Mouse (Mus musculus): Measurements from ENCODE around the gene Ttc17.
A peak's percentile ranks its signal among the peaks of the same experiment; 100 is the strongest.

Ttc17 gene

DNA sequence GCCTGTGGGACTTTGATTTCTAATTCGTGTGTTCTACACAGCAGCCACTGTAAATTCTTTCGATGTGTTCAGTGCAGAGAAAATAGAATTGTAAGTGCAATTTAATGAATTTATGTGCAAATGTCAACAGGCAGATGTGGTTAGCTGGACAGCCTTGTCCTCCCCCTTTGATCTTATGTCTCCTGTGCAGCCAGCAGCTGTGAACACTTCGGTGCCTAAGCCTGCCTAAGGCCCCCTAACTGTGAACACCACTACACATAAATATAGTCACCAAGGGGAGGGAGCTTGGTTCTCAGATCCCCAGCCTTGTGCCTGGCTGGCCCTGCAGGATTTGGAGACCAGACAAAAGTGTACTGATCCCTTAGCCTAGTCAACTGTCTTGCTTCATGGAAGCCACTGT, 109.0 kb downstream of the Ttc17 start:
- DNase-seq (ENCODE audit: low read depth, low spot score), result no peak

DNA sequence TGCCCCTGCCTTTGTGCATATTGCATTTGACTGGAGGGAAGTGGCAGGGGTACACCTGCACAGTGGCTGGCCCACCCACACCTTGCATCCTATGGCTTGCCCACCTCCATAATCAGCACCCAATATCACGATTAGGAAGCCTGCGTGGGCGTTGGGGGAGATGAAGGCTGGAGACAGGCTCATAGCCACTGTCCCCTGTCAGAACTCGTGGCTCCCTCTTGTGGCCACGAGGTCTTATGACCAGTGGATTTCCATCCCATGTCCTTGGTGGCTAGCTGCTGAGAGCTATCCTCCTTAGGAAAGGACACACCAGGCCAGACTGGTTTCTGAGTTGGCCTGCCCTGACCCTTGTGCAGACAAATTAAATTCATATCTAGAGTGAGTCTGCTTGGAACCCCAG, 116.0 kb downstream of the Ttc17 start:
- peak; percentile 53 for DNase-seq (ENCODE audit: low read depth, low spot score)

DNA sequence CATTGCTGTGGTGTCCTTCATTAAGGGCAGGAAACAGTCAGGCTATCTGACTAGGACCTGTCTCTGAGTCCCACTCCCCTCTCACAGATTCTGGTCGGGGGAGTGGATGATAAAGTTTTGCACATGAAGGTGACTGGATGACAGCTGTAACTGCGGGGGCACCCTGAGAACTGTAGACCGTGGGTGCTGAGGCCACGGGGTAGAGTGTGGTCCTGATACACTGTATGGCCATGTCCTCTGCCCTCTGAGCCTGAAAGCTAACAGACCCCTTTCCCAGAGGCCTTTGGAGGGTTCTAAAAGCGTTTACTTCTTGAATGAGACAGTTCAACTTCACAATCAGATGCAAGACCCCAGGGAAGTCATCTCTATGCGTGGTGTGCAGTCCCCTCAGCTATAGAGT, 116.8 kb downstream of the Ttc17 start:
- no peak for DNase-seq (ENCODE audit: low read depth, low spot score)

DNA sequence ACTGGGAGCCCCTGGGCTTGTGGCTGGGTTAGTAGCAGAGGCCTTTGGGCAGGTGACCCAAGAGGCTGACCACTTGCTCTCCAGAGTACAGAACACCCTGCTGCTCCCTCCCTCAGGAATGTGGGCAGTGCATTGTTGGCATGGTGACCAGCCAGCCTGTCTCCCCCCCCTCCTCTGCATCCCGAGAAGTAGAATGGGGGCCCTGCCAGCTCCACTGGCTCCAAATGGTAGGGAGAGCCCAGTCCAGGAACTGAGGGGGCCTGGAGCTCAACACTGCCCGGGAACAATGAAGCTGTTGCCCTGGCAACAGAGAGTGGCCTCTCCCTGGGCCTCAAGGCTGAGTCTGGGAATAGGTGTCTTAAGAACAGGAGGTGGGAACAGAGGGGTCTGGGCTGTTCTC, 117.3 kb downstream of the Ttc17 start:
- no peak for DNase-seq (ENCODE audit: low read depth, low spot score)

DNA sequence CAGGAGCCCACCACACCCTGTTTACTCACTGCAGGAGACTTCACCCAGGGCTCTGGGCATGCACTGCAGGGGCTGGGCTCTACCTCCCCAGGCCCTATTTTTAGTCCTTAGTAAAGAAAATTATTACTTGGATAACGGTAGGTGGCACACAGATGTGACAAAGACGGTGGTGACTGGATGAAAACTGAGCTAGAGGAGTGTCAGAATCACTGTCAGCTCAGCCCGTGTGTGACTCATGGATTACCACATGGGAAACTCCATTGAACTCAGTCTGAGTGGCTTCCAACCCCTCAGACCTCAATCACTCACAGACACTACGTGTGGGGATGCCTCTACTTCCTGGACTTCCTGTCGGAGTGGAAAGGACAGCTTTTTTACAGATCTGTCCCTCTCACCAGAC, 118.4 kb downstream of the Ttc17 start:
- DNase-seq (ENCODE audit: low read depth, low spot score), result no peak

DNA sequence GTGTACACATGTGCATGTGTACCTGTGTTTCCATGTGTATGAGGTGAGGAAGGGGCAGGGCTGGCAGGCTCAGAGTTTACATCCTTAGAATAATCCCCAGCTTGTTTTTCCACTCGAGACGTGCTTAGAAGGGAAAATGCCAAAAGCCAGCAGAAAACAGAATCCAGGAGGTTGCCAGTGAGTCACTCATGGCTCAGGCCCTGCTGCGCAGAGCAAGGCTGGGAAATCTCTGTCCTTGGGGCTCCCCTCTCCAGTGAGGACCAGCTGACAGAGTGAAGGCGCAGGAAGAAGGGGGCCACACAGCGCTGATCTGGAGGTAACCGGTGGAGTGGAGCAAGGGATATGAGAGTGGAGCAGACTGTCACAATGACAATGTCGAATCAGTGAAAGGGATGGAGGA, 119.1 kb downstream of the Ttc17 start:
- DNase-seq (ENCODE audit: low read depth, low spot score), result no peak

DNA sequence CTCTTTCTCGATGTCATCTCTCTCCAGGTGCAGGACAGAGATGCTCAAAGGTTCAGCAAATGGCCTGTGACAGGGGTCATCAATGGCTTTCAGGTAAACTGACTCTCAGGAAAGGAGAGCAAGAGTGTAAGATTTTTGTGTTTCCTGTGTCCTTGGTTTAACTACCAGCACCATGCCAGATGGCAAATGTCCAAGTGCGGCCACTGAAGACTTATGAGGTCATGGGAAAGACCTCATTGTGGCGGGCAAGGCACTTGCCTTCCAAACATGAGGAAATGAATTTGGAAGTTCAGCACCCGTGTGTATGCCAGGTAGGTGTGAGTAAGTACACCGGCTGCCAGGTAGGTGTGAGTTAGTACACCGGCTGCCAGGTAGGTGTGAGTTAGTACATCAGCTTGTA, 123.0 kb downstream of the Ttc17 start:
- DNase-seq (ENCODE audit: low read depth, low spot score), result no peak

DNA sequence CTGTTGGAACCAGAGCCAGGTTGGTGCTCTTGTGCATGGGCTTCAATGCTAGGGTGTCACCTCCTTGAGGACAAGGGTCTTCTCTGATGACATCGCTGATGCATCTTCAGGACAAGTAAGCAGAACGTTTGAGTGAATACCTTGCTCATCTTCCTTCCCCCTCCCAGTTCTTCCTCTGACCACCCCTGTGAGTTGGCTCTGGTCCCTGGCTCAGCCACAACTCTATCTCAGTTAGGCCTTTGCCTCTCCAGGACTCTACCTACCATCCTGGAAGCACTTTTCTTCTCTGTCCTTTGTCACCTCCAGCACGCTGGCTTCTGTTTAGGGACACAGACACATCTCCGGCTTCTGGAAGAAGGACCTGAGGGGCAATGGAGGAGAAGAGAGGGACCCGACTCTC, 126.9 kb downstream of the Ttc17 start:
- no peak for DNase-seq (ENCODE audit: low read depth, low spot score)

DNA sequence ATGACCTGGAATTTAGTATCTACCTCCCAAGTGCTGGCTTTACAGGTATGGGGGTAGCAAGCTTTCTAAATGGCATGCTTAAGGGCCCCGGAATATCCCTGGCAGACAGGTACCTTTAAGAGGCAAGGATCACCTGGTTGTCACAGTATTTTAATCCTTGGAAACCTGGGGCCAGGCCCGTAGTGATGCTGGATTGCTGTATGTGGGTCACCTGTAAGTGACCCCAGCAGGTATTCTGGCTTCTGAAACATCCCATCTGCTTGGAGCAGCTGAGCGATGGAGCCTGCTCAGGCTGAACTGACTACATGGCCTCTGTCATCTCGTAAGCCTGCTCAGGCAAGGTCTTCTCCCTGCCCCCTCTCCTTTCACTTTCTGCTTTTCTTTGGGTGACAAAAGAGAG, 130.4 kb downstream of the Ttc17 start:
- no peak for DNase-seq (ENCODE audit: low read depth, low spot score)

DNA sequence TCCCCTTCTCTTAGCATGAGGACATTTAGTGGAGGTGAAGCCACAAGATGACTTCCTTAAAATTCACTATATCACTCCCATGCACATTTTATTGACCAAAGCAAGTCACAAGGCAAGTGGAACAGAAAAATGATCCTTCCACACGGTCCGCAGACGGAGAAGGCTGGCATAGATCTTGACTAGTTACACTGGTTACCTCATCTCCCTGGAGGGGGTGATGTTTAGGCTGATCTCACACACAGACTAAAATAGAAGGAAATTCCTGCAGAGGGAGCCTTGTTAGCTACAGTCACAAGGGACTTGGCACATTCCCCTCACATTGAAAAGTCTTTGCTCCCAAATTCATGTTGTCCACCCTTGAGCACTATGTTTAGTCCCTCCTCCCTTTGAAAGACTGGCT, 130.8 kb downstream of the Ttc17 start:
- DNase-seq (ENCODE audit: low read depth, low spot score), result peak; percentile 29

DNA sequence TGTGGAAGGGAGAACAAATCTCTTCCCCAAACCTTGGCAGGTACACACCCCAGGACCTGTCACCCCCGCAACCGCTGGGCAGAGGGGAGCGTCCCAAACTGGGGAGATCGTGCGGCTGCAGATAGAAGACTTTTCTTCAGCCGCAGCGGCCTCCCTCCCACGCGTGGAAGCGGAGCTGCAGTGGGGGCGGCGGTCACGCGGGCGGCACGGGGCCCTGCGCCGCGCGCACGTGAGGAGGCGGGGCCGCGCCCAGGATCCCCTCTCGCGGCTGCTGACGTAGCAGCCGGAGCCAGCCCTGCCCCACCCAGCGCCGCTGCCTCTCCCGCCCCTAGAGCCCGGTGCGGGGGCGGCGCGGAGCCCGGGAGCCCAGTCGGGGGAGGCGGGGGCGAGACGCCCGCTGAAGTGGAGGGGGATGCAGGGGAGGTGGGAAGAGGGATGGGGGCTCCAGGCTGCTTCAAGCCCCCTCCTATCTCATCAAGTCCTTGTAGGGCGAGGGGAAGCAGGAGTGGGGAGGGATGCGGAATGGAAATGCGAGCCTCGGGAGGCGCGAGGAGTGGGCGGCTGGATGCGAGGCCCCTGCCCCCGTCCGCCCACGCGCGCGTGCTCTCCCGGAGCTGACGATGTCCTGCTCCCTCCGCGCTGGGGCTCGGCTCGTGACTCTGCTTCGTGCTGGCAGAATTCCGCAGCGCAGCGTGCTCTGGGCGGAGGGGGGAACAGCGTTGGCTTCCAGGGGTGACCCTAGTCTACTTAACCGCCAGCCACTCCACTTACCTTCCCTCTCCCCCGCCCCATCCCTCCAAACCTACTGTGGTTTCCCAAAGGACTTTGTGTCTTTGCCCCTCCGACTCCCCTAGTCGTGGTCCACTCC, 133.1 kb downstream of the Ttc17 start:
- DNase-seq (ENCODE audit: low read depth, low spot score), result peak; percentile 68

DNA sequence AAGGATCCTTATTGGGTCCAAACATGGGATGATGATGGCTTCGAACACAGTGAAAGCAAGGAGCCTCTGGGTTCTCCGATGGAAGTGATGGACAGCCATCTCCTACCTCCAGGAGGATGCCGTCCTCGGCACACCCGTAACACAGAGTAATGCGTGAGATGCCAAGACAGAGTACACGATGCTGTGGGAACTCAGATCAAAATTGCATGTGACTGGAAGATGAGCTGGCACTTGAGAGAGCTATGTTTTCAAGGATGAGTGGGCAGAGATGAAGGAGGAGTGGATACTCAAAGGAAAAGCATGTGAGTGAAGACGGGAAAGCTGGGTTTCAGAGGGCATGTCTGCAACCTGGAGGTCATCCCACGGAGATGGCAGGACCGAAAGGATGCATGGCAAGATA, 135.3 kb downstream of the Ttc17 start:
- DNase-seq (ENCODE audit: low read depth, low spot score), result no peak

DNA sequence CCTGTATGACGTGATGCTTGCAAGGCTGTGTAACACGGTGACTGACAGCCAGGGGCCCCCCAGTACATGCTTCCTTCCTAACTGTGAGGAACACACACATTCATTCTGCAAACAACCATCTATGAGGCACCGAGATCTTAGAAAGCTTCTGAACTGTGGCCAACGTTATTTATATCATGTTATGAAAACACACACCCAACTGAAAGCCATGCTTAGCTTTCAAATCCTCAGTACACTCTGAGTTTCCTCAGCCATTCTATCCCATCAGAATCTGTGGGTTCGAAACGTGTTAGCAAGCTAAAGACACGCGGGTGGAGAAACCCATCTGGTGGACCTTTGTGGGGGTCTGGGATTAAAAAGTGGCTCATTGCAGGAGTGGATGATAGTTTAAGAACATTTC, 137.7 kb downstream of the Ttc17 start:
- DNase-seq (ENCODE audit: low read depth, low spot score), result no peak

DNA sequence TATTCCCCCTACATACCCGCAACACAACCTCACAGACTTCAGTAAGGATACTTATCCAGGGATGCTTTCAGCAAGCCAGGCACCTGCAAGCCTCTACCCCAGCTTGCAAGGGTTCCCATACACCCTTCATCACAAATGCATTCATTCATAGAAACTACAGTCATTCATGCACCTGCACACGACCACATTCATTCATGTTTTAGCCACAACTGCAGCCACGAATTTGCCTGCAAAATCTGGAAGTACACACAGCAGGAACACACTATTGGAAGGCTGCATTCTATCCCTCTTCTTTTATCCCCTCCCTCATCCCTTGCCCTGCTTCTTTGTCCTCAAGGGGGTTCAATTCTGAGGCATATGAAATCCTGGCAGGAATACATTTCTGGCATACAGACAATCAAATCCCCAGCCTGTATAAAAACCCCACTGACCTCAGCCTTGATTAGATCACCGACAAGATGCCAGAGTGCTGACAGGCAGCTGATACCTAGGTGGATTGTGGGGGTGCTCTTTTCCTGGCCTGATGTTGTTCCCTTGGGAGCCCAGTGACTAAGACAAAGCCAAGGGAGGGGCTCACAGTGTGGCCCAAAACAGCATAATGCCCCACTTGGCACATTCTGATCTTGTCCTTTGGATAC, 139.2 kb downstream of the Ttc17 start:
- no peak for DNase-seq (ENCODE audit: low read depth, low spot score)

DNA sequence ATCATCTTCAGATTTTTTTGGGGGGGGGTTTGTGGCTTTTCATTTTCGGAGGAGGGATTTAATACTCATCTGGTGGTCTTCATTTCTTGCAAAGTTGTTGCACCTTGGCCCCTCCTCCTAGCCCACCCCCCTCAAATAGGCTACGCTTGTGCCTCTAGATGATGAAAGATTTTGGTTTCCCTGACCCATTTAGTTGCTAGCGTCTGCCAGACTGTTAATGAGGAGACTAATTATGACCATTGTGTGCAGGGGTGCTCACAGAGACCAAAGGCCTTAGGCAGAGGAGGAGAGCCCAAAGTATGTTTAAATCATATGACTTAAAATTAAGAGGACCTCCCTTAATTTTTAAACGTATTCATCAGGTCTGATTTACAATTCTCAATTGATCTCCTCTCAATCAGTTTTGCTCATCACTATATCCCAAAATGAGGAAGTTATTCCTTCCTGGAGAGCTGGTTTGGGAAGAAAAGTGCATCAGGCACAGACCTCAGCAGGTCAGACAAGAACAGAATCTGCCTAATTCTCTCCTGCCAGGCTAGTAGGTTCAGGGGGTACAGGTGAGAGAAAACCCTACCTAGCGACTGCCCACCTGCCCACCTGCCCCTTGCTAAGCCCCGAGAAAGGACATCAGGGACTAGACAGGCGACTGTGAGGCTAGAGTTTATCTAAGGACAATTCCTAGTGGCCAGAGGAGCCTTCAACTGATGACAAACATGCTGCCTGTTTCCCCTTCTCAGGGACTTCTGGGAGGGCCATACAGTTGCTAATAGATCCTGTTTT, 139.9 kb downstream of the Ttc17 start:
- DNase-seq (ENCODE audit: low read depth, low spot score), result no peak

DNA sequence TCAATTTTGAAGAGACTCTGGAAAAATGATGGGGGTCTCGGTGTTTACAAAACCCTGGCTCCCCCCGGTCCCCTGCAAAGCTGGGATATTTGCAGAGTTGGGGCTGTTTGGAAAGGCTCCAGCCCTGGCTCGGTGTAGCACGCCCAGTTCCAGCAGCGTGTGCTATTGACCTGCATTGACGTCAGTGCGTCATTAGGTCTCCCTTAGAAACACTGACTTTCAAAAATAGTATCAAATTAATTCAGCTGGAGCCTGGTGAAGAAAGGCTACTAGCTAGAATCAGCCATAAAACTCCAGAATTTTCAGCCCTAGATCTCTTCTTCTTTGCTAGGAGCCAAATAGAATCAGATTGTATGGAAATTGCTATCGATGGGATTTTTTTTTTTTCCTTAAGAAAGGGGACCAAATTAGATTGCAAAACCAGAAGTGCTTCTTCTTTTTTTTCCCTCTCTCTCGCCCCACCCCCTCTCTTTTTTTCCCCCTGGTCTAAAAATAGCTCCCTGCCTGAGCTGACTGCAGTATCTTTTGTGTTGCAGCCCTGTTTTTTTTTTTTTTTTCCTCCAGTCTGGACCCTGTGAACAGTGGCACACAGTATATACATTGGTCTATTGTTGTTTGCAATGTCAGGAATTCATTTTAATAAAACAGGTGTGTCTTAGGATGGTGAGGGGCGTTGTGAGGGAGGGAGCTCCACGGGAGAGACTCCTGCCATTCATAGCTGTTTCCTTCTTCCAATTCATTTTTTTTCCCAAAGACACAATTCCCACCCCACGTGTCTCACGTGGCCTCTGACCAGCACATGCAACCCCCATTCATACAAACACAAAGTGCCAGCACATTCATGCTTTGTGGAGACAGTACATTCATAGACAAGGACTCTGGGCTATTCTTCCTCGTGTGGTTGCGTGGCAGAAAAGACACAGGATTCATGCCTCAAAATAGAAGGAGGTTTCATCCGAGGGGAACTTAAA, 141.0 kb downstream of the Ttc17 start:
- peak; percentile 35 for DNase-seq (ENCODE audit: low read depth, low spot score)

DNA sequence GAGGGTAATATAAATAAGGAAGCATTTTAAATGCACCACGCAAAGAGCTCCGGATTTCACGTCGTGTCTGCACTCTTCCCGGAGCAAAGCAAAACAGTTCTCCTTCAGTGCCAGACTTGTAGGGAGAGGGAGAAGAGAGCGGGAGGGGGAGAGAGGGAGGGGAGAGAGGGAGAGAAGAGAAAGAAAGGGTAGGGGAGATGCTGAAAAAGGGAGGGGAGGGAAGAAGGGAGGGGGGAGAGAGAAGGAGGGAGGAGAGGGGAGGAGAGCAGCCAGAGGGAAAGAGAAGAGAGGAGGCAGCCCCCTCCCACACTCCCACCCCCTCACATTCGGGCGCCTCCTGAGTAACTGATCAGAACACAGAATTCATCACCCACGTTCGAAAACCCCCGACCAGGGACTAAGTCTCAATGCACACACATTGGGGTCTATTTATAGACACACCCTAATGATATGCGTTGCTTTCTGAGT, 141.8 kb downstream of the Ttc17 start:
- no peak for DNase-seq (ENCODE audit: low read depth, low spot score)

DNA sequence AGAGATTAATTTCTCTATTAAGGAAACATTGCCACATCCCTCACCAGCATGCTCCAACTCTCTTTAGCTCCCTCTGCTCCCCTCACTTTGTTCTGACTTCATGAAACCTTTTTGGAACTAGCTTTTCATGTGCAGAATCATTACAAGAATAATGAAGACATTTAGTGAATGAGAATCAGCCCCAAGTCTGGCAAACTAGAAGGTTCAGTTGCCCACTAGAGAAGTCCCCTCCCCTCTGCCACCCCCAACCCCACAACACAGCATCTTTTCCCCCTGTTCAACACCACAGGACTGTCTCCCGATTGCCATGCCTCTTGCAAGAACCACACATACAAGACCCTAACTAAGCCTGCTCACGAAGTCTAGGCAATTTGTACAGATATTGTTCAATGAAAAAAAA, 142.5 kb downstream of the Ttc17 start:
- no peak for DNase-seq (ENCODE audit: low read depth, low spot score)

DNA sequence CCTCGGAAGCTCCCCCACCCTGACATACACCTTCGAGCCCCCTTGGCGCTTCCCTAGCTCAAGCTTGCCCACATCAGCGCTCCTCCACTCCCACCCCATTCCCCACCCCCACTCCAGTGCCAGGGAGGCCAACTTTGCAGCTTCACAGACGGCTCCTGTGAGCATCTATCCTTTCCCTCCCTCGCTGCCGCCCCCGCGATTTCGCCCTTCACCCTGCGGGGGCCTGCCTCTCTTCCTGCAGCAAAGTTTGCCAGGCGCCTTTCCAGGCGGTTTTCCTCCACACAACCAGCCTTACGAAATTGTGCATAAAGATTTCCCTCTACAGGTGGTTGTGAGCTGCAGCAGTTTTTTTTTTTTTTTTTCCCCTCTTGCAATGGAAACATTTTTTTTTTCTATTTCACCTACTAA, 143.0 kb downstream of the Ttc17 start:
- DNase-seq (ENCODE audit: low read depth, low spot score), result no peak

DNA sequence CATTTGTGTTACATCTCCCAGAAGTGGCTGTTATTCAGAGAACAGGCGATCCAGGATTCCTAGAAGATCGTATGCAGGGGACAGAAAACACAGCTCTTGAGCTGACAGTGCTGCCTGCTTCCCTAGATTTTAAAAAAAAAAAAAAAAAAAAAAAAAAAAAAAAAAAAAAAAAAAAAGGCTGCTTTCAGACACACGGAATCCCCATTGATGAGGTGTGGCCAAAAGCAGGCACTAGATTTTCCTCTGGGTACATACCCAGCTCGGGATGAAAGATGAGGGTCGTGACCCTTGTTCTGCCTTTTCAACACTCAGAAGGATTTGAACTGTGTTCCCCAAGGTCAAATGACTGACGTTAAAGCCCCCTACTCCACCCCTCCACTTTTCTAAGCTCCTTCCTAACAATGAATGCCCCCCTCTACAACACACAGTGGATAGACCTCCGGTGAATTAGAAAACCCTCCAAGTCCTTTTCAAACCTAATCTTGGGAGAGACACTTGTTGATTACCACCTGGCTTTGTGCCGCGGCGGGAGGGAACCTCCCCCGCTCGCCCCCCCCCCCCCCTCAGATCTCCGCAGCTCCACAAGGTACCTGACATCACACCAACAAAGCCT, 143.5 kb downstream of the Ttc17 start:
- DNase-seq (ENCODE audit: low read depth, low spot score), result no peak

DNA sequence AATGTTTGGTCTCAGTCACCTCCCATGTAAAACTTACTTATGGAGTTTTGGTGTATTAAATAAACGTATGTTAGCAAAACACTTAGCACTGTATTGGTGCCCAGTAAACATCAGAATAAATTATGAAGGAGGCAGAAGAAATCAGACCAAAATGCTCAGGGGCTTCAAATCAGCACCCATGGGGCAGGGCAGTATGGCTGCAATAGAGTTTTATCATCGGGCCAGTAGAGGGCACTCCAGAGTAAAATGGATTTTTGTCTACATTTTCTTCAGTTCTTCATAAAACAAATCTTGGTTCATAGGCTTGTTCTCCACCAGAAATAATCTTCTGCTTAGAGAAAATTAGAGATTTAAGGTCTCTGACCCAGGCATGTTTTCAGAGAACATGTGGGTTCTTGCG, 152.4 kb downstream of the Ttc17 start:
- DNase-seq (ENCODE audit: low read depth, low spot score), result no peak
